Mouse (Mus musculus): Measurements from ENCODE around the gene Abhd16a.

- TF ChIP-seq POLR2A (IDR thresholded peaks at IDR 0.05; ENCODE audit: low read depth, low read length), result no peak
- no peak for TF ChIP-seq CTCF (IDR thresholded peaks at IDR 0.05; ENCODE audit: borderline replicate concordance, insufficient read depth, low read length)
Observed at GRCm38 (mm10) chr17:35108097-35108496, 19.0 kb downstream of the Abhd16a start, which contains the start of gene Ly6g5c.

Data from embryonic fibroblast, embryonic 13.5 days (primary cell).